Mouse (Mus musculus): Measurements from ENCODE around the gene Gm16503. TPM values are rescaled to one million over a fixed set of nuclear protein-coding genes. Genes with fewer than 3 reads are reported as not detected.

The Gm16503 gene
- polyA plus RNA-seq (2015; fragmentation: Nextera tagmentation; extraction: Ambion mirVana) = 0.54 and 0.76 TPM in 2 replicates

DNA sequence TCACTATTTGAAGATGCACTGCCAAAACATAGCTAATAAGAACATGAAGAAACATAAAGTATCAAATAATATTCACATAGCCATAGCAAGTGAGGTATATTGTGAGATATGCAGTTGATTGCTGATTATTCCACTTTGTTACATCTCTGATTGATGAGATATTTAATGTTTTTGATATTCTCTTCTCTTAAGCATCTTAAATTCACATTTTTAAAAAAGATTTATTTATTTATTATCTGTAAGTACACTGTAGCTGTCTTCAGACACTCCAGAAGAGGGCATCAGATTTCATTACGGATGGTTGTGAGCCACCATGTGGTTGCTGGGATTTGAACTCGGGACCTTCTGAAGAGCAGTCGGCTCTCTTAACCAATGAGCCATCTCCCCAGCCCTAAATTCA is at the start of gene Gm16503:
Gene Gm16503 (plus strand): TSS at position 301 of the 400 bp plus-strand sequence.

GRCm38 (mm10) chr4:147492117-147492516 is 47.9 kb upstream of the Gm16503 start, which contains the start of gene Zfp982:
TSS of gene Zfp982 (plus strand) at chr4:147492417.

GRCm38 (mm10) chr4:147553071-147553470 is 13.1 kb downstream of the Gm16503 start, which contains the start of gene Zfp985:
TSS of gene Zfp985 (plus strand) at chr4:147553277.

Other genes with a start within 250 kb of the Gm16503 start
- gene Zfp988, start 234.5 kb upstream of the Gm16503 start, polyA plus RNA-seq (2015; fragmentation: Nextera tagmentation; extraction: Ambion mirVana) = not detected in 2 replicates
- 0.15 and 0.25 TPM in 2 replicates for gene Zfp978, start 178.9 kb upstream of the Gm16503 start, polyA plus RNA-seq (2015; fragmentation: Nextera tagmentation; extraction: Ambion mirVana)
- 6.6 and 7.2 TPM in 2 replicates for gene Zfp982, start 47.8 kb upstream of the Gm16503 start, polyA plus RNA-seq (2015; fragmentation: Nextera tagmentation; extraction: Ambion mirVana)
- 0.14 and 0.35 TPM in 2 replicates for gene Zfp985, start 13.1 kb downstream of the Gm16503 start, polyA plus RNA-seq (2015; fragmentation: Nextera tagmentation; extraction: Ambion mirVana)
- 7.0 and 8.4 TPM in 2 replicates for gene Zfp979, start 102.3 kb downstream of the Gm16503 start, polyA plus RNA-seq (2015; fragmentation: Nextera tagmentation; extraction: Ambion mirVana)
- gene Zfp534, start 162.3 kb downstream of the Gm16503 start, polyA plus RNA-seq (2015; fragmentation: Nextera tagmentation; extraction: Ambion mirVana) = not detected in 2 replicates